Mouse (Mus musculus) forebrain, postnatal 0 days (tissue): ENCODE results near the gene Adamtsl3. TPM values are rescaled to one million over a fixed set of nuclear protein-coding genes. Genes with fewer than 3 reads are reported as not detected.

Source experiments
- ATAC-seq: fragments of 200-750 bp; cut with Nextera tagmentation; 2 replicates; pipeline ENCODE4 v1.8.0; 2017; ENCODE audit warnings: mild to moderate bottlenecking, moderate library complexity
- DNase-seq: peaks from one replicate; pipeline ENCODE4 v3.0.0-alpha.2; 2015
- H3K27ac ChIP-seq: fragments of 300-500 bp; sonication (generic); 2 replicates; pipeline ENCODE4 v1.5.1; 2014; ENCODE audit warnings: low read depth, mild to moderate bottlenecking, antibody characterized with exemption, low read length, moderate library complexity, mixed read lengths
- H3K27me3 ChIP-seq: fragments of 300-500 bp; sonication (generic); 2 replicates; pipeline ENCODE4 v1.6.1; 2014; ENCODE audit warnings: mild to moderate bottlenecking, low read length, mixed read lengths; ENCODE audit not compliant: insufficient read depth
- H3K36me3 ChIP-seq: fragments of 300-500 bp; sonication (generic); 2 replicates; pipeline ENCODE4 v1.6.1; 2014; ENCODE audit warnings: mild to moderate bottlenecking, moderate library complexity; ENCODE audit not compliant: insufficient read depth
- H3K4me1 ChIP-seq: fragments of 300-500 bp; sonication (generic); 2 replicates; pipeline ENCODE4 v1.6.1; 2014; ENCODE audit warnings: antibody characterized with exemption; ENCODE audit not compliant: insufficient read depth
- H3K4me2 ChIP-seq: fragments of 300-500 bp; sonication (generic); 2 replicates; pipeline ENCODE4 v1.6.1; 2014; ENCODE audit warnings: low read depth, mild to moderate bottlenecking, moderate library complexity
- H3K4me3 ChIP-seq: fragments of 300-500 bp; sonication (generic); 2 replicates; pipeline ENCODE4 v1.5.1; 2014; ENCODE audit warnings: low read depth, low read length, mixed read lengths
- H3K9ac ChIP-seq: fragments of 300-500 bp; sonication (generic); 2 replicates; pipeline ENCODE4 v1.6.1; 2014; ENCODE audit warnings: mild to moderate bottlenecking
- H3K9me3 ChIP-seq: fragments of 300-500 bp; sonication (generic); 2 replicates; pipeline ENCODE4 v1.6.1; 2016; ENCODE audit warnings: low read length
- CTCF ChIP-seq: sonication (generic); IDR thresholded peaks from 2 replicates; pipeline ENCODE4 v1.5.1; 2016; ENCODE audit warnings: antibody characterized with exemption, control low read depth, low read depth
- WGBS: fragments of 180-500 bp; shearing (Covaris S2); extraction: QIAGEN DNeasy Blood & Tissue Kit; methylation state at CpG from one replicate; pipeline ENCODE4 v1.1.7; 2014; 5-methylcytosine and 5-hydroxymethylcytosine counted together
- polyA plus RNA-seq: library from polyadenylated mRNA; unstranded; fragments of >200 nt; fragmentation: Nextera tagmentation; extraction: Ambion mirVana; gene quantifications from 2 replicates; pipeline ENCODE4 v1.2.1, GENCODE M21; 2015
- total RNA-seq: library from RNA; depleted of rRNA; stranded (reverse); fragments of >200 nt; gene quantifications from 2 replicates; pipeline ENCODE4 v1.2.3, GENCODE M21; 2014

The Adamtsl3 gene
- total and polyA plus RNA-seq, 2 experiments from 2014 or later, result 0.61 to 4.8 TPM

- no peak for TF ChIP-seq CTCF
- Histone ChIP-seq H3K4me1 (no peaks in the 10 kb centered on the region), H3K9ac (no peak overlapping the region), H3K9me3 (no peaks in the 10 kb centered on the region), H3K4me2 (no peak overlapping the region), H3K4me3 (no peak overlapping the region), H3K27ac (no peak overlapping the region), H3K27me3 (no peaks in the 10 kb centered on the region; the same call in 1 of the 2 replicates), H3K36me3 (no peaks in the 10 kb centered on the region)
- 88% methylated on average over 16 of the region's 16 CpGs for WGBS
- no peak for DNase-seq
- no peak for ATAC-seq
These were observed 141.1 kb downstream of the Adamtsl3 start for GRCm38 (mm10) chr7:82476441-82477221.

- ATAC-seq (no peak), DNase-seq (no peak)
- Histone ChIP-seq H3K9me3 (no peaks in the 10 kb centered on the region), H3K36me3 (no peaks in the 10 kb centered on the region), H3K9ac (no peak overlapping the region), H3K4me2 (no peak overlapping the region), H3K27me3 (no peaks in the 10 kb centered on the region; the same call in 1 of the 2 replicates), H3K27ac (no peak overlapping the region), H3K4me1 (no peaks in the 10 kb centered on the region), H3K4me3 (no peak overlapping the region)
- WGBS, result 80% methylated on average over 3 of the region's 3 CpGs
- TF ChIP-seq CTCF, result no peak
These were observed 143.0 kb downstream of the Adamtsl3 start for GRCm38 (mm10) chr7:82478461-82478860.

- no peak for TF ChIP-seq CTCF
- Histone ChIP-seq H3K36me3 (no peaks in the 10 kb centered on the region), H3K9ac (no peak overlapping the region), H3K4me1 (no peaks in the 10 kb centered on the region), H3K27me3 (no peaks in the 10 kb centered on the region; the same call in 1 of the 2 replicates), H3K9me3 (no peaks in the 10 kb centered on the region), H3K4me2 (no peak overlapping the region), H3K27ac (no peak overlapping the region), H3K4me3 (no peak overlapping the region)
- no peak for ATAC-seq
- no peak for DNase-seq
- WGBS, result 49% methylated on average over 10 of the region's 10 CpGs
These were observed 143.6 kb downstream of the Adamtsl3 start for GRCm38 (mm10) chr7:82478861-82479755.

DNA sequence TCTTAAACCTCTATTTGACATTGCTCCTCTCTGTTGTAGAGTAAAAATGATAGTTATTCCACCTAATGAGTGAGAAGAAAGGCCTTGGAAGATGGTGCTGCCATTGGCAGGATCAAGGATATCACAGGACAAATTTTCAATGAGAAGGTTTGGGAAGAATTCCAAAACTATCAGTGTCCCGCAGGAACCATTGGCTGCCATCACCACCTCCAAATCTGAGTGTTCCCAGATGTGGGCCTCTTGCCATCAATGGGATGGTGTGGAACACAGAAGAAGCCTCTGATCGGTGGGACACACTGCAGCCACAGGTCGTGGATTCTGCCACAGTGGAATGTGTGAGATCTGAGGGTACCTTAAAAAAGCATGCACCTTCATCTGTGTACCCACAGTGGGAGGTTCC is 147.9 kb downstream of the Adamtsl3 start:
- H3K4me3 ChIP-seq, result no peak overlapping the region
- WGBS, result 75% methylated on average over 3 of the region's 3 CpGs
- H3K27me3 ChIP-seq, result no peaks in the 10 kb centered on the region
- no peak overlapping the region for H3K9ac ChIP-seq
- no peak overlapping the region for H3K4me2 ChIP-seq
- H3K27ac ChIP-seq, result no peak overlapping the region
- ATAC-seq (no peak), DNase-seq (no peak)
- H3K36me3 ChIP-seq, result no peaks in the 10 kb centered on the region
- H3K4me1 ChIP-seq, result no peaks in the 10 kb centered on the region
- no peaks in the 10 kb centered on the region for H3K9me3 ChIP-seq
- no peak for TF ChIP-seq CTCF

DNA sequence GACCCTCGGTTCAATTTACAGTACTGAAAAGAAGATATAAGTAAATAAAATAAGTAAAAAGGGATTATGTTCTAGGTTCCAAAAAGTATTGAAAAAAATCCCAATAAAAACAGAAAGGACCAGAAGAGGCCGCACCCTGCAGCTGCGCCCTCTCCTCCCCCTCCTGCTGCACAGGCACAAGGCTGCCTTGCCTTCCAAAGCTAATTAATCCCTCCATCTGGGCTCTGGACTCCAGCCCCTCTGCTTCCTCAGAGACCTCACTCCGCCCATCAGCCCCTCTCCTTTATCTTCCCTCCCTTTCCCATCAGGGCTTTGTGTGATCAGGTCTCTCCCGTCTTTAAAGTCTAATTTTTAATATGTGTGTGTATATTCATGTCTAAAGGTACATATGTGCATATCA is 149.3 kb downstream of the Adamtsl3 start:
- DNase-seq (no peak), ATAC-seq (peak; percentile 80)
- H3K4me3 ChIP-seq, result no peak overlapping the region
- no peak overlapping the region for H3K4me2 ChIP-seq
- H3K9ac ChIP-seq, result no peak overlapping the region
- H3K4me1 ChIP-seq, result no peaks in the 10 kb centered on the region
- no peaks in the 10 kb centered on the region for H3K36me3 ChIP-seq
- WGBS, result 16% methylated on average over 5 of the region's 5 CpGs
- H3K9me3 ChIP-seq, result no peaks in the 10 kb centered on the region
- no peak overlapping the region for H3K27ac ChIP-seq
- H3K27me3 ChIP-seq, result no peaks in the 10 kb centered on the region
- TF ChIP-seq CTCF, result no peak

DNA sequence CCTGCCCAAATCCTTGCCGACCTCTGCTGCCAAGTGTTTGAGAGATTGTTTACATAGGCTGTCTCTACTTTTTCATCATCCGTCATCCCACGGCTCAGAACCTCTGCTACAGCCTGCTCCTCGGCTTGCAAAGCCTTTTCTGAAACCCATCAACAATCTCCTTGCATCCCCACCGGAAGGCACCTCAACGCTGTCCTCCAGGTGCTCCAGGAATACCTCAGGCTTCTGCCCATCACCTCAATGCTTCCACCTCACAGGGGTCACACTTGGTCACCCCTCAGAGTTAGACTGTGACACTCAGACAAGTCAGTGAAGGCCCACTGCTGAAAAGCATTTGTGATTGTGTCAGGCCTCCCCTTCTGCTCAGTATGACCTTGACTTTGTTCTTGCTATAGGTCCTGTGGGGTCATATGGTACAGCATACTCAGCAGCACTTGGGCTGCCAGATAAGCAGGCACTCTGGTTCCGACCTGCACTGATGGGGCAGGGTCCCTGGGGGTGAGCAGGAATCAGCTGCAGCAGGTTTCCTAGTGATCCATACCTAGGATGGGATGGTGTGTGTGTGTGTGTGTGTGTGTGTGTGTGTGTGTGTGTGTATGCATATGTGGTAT is 150.0 kb downstream of the Adamtsl3 start:
- no peak overlapping the region for H3K27ac ChIP-seq
- no peaks in the 10 kb centered on the region for H3K9me3 ChIP-seq
- ATAC-seq, result no peak
- DNase-seq, result no peak
- H3K27me3 ChIP-seq, result no peaks in the 10 kb centered on the region
- H3K4me2 ChIP-seq, result no peak overlapping the region
- H3K4me3 ChIP-seq, result no peak overlapping the region
- no peaks in the 10 kb centered on the region for H3K4me1 ChIP-seq
- H3K36me3 ChIP-seq, result no peaks in the 10 kb centered on the region
- no peak overlapping the region for H3K9ac ChIP-seq
- WGBS, result 52% methylated on average over 7 of the region's 7 CpGs
- TF ChIP-seq CTCF, result no peak

GRCm38 (mm10) chr7:82491018-82491417 is 155.5 kb downstream of the Adamtsl3 start:
- H3K27me3 ChIP-seq, result no peaks in the 10 kb centered on the region
- no peaks in the 10 kb centered on the region for H3K36me3 ChIP-seq
- DNase-seq (no peak), ATAC-seq (peak; percentile 77)
- no peak overlapping the region for H3K4me3 ChIP-seq
- H3K9ac ChIP-seq, result no peak overlapping the region
- H3K4me2 ChIP-seq, result no peak overlapping the region
- H3K9me3 ChIP-seq, result no peaks in the 10 kb centered on the region
- no peak overlapping the region for H3K27ac ChIP-seq
- no peaks in the 10 kb centered on the region for H3K4me1 ChIP-seq
- 60% methylated on average over 1 of the region's 1 CpGs for WGBS
- no peak for TF ChIP-seq CTCF
